Mouse (Mus musculus): ENCODE data around the gene Ddr1. TPM values are rescaled to one million over a fixed set of nuclear protein-coding genes. Genes with fewer than 3 reads are reported as not detected.

Ddr1 gene
- polyA plus RNA-seq, 1 experiment = 46.8 TPM

- no peak for DNase-seq (ENCODE audit: extremely low spot score in 1 of 2, low spot score in 1 of 2)
Measured at GRCm38 (mm10) chr17:35697429-35697758, 7.0 kb downstream of the Ddr1 start.

- DNase-seq (ENCODE audit: extremely low spot score in 1 of 2, low spot score in 1 of 2) = no peak
Measured at GRCm38 (mm10) chr17:35696691-35697090, 7.7 kb downstream of the Ddr1 start.

DNA sequence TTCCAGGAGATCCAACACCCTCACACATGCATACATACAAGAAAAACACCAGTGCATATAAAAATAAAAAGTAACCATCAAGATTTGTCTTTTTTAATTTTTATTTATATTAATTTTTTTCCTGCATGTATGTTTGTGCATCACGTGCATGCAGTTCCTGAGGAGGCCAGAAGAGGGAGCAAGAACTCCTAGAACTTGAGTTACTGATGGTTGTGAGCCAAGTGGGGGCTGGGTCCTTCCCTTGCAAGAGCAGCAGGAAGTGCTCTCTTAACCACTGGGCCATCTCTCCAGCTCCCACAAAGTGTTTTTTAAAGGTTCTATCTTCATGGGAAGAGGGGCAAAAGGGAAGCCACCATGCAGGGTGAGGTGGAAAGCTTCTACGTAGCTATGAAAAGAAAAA is 9.1 kb downstream of the Ddr1 start:
- DNase-seq (ENCODE audit: extremely low spot score in 1 of 2, low spot score in 1 of 2) = no peak

DNA sequence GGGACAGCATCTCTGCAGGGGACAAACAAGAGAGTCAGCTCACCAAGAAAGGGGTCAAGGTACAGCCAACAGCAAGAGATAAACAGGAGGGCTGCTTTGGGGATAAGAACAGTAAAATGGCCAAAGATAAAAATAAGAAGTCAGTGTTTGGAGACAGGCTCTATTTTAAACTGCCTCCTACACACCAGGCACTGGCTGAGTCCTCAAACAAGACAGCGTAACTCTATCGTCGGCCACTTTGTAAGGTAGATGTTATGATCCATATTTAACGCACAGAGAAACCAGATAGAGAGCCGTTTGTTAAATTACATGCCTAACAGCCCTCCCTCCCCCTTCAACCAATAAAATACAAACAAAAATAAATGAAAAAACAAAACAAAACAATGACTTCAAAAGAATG is 10.5 kb downstream of the Ddr1 start:
- DNase-seq (ENCODE audit: extremely low spot score in 1 of 2, low spot score in 1 of 2) = no peak

DNA sequence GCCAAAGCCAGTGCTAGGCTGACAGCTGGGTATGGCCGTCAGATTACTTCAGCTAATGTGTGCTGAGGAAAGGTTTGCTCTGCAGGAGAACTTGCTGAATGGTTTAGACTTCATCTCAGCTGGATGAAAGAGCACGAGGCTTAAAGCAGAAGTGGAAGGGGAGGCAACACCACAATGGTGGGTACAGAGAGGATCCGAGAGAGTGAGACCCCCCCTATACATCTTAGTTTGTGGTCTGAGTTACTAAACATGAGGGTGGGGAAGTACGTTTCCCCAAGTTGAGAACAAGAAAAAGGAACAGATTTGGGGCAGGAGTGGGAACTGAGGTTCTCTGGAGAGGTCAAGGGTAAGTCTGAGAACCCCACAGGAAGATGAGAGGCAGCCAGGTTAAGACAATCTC is 12.1 kb downstream of the Ddr1 start:
- DNase-seq (ENCODE audit: extremely low spot score in 1 of 2, low spot score in 1 of 2) = no peak

- no peak for DNase-seq (ENCODE audit: extremely low spot score in 1 of 2, low spot score in 1 of 2)
Measured at GRCm38 (mm10) chr17:35691811-35692210, 12.6 kb downstream of the Ddr1 start.

GRCm38 (mm10) chr17:35689936-35690645 is 14.3 kb downstream of the Ddr1 start:
- DNase-seq (ENCODE audit: extremely low spot score in 1 of 2, low spot score in 1 of 2) = no peak

DNA sequence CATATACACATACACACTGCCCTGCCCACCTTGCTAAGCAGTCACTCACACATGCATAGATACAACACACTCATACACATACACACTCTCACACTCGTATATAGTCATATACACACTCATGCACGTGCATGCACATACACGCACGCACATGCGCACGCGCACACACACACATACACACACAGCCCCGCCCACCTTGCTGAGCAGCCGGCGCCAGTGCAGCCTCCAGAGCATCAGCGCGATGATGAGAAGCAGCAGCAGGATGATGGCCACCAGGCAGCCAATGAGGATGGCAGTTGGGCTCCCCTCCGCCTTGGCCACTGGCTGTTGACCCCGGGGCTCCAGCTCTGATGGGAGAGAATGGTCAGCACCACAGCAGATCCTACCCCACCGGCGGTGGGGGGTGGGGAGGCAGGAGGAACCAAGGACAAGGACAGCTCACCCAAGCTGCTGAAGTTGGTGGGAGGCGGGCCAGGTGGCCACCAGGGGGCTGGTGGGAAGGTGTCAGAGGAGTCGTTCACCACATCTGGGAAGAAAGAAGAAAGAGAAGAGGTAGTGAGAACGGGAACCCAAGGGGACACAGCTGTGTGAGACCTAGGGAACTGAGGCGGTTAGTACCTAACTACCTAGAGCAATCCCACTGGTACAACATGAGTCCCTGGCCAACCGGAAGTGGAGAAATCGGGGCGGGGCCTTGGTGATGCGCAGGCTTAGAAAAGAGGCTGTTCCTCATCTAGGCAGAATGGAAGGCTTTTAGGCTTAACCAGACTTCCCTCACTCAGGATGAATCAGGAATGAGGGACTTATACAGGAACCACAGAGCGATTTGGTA is 15.9 kb downstream of the Ddr1 start:
- DNase-seq (ENCODE audit: extremely low spot score in 1 of 2, low spot score in 1 of 2) = no peak

DNA sequence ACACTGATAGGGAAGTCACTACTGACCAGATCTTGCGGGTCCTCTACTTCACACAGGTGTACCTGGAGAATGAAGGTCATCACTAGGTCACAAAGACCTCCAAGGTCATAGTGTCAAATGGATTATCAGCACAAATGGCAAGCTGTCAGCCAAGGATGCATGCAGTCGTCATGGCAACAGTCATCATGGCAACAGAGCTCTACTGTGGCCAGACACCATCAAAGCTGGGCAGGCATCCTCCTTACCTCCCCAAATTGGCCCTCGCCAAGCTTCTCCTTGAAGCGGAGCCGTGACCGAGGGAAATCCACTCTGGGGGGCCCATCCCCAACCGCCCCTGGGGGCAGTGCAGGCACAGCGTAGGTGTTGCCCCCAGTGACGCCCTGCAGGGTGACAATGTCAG is 19.4 kb downstream of the Ddr1 start:
- DNase-seq (ENCODE audit: extremely low spot score in 1 of 2, low spot score in 1 of 2) = no peak

DNA sequence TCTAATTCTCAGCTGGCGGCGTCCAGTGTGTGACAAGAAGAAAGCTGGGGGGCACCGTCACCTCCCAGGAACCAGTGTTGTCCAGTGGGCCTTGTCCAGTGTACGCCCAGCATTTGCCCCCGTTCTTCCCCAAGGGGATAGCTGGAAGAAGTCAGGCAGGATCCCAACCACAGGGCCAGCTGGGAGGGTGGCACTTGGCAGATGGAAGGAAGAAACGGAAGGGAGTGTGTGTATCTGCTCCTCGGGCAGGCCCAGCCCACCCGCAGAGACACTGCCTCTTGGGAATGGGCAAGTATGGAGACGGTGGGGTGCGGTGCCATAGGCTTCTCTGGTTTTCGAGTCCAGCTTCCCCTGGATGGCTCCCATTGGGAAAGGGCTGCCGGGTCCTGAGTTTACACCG is 22.4 kb downstream of the Ddr1 start:
- no peak for DNase-seq (ENCODE audit: extremely low spot score in 1 of 2, low spot score in 1 of 2)

- DNase-seq (ENCODE audit: extremely low spot score in 1 of 2, low spot score in 1 of 2) = no peak
Measured at GRCm38 (mm10) chr17:35680591-35680990, 23.8 kb downstream of the Ddr1 start.

DNA sequence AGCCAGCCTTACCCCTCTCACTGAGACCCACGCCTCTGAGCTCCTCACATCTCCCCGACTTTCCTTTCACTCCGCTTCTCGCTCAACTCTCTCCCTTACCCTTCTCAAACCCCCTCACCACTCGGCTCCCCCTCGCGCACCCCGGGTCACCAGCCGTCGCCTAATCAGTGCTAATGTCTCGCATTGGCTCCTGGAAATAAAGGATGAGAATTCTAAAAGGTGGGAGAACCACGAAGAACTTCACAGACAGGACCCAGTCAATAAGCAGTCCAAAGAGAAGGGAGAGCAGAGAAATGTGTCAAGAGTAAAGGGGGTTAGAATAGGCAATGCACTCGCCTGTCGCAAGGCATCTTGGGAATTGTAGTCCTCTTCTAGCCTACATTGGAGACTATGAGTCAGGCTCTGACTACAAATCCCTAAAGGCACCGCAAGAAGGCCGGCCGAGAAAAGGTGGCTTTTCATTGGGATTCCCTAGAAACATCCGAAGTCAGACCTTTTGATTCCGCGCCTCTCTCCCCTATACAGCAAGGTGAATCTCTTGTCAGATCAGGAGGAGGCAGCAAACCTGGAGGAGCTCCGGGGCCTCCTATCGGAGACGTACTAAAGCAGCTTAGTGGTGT is 30.9 kb downstream of the Ddr1 start, which contains the start of gene Gtf2h4:
Gene Gtf2h4 (minus strand): TSS at position 324 of the 620 bp plus-strand sequence.
- DNase-seq (ENCODE audit: extremely low spot score in 1 of 2, low spot score in 1 of 2) = peak; percentile 94 to 97

DNA sequence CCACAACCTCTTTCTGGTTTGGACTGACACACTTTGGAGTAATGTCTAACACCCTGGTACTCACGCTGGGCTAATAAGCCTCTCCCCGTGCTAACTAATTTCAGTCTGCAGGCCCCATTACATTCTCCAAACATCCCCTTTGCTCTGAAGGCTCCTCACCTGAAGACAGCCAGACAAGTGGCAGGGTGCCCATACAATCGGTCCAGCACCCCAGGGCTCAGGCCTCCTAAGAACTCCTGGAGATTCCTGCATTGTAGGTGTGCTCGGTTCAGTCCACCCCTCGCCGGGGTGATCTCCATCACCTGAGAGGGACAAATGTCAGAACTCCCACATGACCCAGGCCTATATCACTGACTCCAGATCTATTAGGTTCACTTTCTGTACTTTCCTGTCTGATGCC is 31.9 kb downstream of the Ddr1 start:
- no peak for DNase-seq (ENCODE audit: extremely low spot score in 1 of 2, low spot score in 1 of 2)

GRCm38 (mm10) chr17:35671846-35672245 is 32.6 kb downstream of the Ddr1 start:
- no peak for DNase-seq (ENCODE audit: extremely low spot score in 1 of 2, low spot score in 1 of 2)

DNA sequence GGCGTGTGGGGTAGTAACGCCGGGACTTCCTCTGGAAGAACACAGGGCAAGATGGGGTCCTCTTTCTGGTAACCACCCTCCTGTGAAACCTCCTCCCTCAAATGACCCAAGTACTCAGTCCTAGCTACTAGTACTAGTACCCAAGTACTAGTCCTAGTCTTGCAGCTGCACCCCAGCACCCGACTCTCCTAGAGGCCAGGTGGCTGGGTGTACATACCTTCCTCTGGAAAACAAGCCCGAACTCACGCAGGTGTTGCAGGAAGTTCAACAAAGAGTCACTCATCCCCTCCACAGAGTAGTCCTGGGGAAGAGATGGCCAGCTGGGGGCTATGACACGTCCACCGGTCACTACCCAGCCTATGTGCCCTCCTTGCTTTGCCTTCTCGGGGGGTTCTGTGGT is 34.7 kb downstream of the Ddr1 start:
- DNase-seq (ENCODE audit: extremely low spot score in 1 of 2, low spot score in 1 of 2) = no peak

GRCm38 (mm10) chr17:35667334-35668065 is 36.9 kb downstream of the Ddr1 start, which contains the start of gene Vars2:
TSS of gene Vars2 (minus strand) at chr17:35667592.
- DNase-seq (ENCODE audit: extremely low spot score in 1 of 2, low spot score in 1 of 2) = peak; percentile 92 to 98

DNA sequence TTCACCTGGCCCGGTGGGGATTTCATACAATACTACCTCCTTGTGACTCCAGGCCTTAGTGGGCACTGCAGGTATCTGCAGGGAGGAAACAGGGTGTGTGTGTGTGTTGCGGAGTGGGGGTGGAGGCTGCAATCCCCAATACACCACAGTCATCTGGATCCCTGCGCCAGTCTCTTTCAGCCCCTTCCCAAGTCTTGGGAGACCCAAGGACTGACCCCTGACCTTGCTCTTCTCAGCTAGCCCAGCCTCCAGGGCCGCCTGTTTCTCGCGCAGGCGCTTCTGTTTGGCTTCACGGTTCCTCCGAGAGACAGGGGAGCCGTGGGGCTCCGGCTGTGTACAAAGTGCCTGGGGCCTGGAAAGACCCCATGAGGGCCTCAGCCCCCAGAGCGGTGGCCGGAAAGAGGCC is 37.6 kb downstream of the Ddr1 start:
- peak; percentile 18 to 27 for DNase-seq (ENCODE audit: extremely low spot score in 1 of 2, low spot score in 1 of 2)

GRCm38 (mm10) chr17:35665957-35666515 is 38.4 kb downstream of the Ddr1 start:
- DNase-seq (ENCODE audit: extremely low spot score in 1 of 2, low spot score in 1 of 2) = peak in 1 of 2 experiments; percentile 53

DNA sequence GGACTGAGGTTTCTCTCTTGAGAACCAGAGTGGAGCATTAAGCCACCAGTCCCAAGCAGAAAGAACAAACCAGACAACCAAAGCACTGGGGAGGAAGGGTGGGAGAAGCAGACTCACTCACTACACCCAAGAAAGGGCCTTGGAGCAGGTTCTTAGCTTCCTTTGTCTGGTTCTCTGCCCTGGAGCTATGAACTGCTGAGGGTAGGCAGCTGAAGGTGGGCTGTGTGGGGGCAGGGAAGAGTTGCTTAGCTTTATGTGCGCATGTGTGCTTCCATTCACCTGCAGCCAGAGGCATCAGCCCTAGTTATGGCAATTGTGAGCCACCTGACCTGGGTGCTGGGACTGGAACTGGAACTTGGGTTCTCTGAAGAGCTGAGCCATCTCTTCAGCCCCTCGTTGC is 51.3 kb downstream of the Ddr1 start:
- DNase-seq (ENCODE audit: extremely low spot score in 1 of 2, low spot score in 1 of 2) = no peak

DNA sequence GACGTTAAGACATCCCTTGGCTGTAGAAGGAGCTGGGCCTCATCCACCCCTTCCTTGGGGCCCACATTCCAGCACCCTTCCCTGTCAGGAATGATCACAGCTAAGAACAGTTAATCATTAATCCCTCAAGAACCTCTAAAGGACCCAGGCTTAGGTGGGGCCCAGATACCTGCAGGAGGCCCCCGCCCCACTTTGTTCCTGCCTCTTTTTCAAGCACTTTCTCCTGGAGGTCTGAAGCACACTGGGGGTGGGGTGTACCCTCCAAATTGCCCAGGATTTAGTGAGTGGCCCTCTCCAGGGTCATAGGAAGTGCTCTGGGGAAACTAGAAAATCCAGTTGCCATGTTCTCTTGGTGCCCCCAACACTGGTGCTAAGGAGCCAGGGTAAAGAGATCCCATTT is 55.0 kb downstream of the Ddr1 start:
- no peak for DNase-seq (ENCODE audit: extremely low spot score in 1 of 2, low spot score in 1 of 2)
